Mouse (Mus musculus) E14TG2a.4 (cell line): Measurements from ENCODE around the gene Pcnx3.

Source experiments
- H3K27me3 ChIP-seq: 2 replicates; pipeline ENCODE4 v1.6.1; 2014; ENCODE audit warnings: low read length, control low read depth; ENCODE audit not compliant: insufficient read depth
- H3K36me3 ChIP-seq: 2 replicates; pipeline ENCODE4 v1.6.1; 2014; ENCODE audit warnings: low read length, control low read depth; ENCODE audit not compliant: insufficient read depth
- H3K4me1 ChIP-seq: replicated peaks from 2 replicates; pipeline ENCODE4 v1.6.1; 2014; ENCODE audit warnings: low read depth, low read length, control low read depth
- H3K4me3 ChIP-seq: replicated peaks from 2 replicates; pipeline ENCODE4 v1.5.1; 2014; ENCODE audit warnings: mild to moderate bottlenecking, low read length
- H3K9me3 ChIP-seq: 2 replicates; pipeline ENCODE4 v1.6.1; 2014; ENCODE audit warnings: low read length, control low read depth
- CTCF ChIP-seq: conservative IDR thresholded peaks from 2 replicates; pipeline ENCODE4 v1.5.1; 2014; ENCODE audit warnings: low read length
- NANOG ChIP-seq: IDR thresholded peaks from 2 replicates; pipeline ENCODE4 v1.6.1; 2014; ENCODE audit warnings: borderline replicate concordance, low read length, mixed read lengths
- POU5F1 ChIP-seq: IDR thresholded peaks from 2 replicates; pipeline ENCODE4 v1.6.1; 2014; ENCODE audit warnings: low read length, borderline replicate concordance

The Pcnx3 gene

GRCm38 (mm10) chr19:5688200-5689087 lies at the start of gene Pcnx3, which contains the start of gene Map3k11:
Gene Pcnx3, minus strand, starts transcription at chr19:5688908.
Gene Map3k11, plus strand, starts transcription at chr19:5688742.
- peaks cover 77% of the 10 kb centered on the region for H3K4me1 ChIP-seq
- H3K27me3 ChIP-seq = no peaks in the 10 kb centered on the region
- TF ChIP-seq NANOG = no peak
- no peak for TF ChIP-seq CTCF
- no peak for TF ChIP-seq POU5F1
- H3K4me3 ChIP-seq = peak within 1 kb of the TSS; percentile 96
- no peaks in the 10 kb centered on the region for H3K9me3 ChIP-seq
- H3K36me3 ChIP-seq = peaks cover 68% of the 10 kb centered on the region

GRCm38 (mm10) chr19:5734325-5734724 lies 45.6 kb upstream of the Pcnx3 start:
- Histone ChIP-seq H3K4me1 (peaks cover 30% of the 10 kb centered on the region), H3K27me3 (peaks cover 13% of the 10 kb centered on the region), H3K4me3 (no peak overlapping the region), H3K36me3 (peaks cover 16% of the 10 kb centered on the region), H3K9me3 (no peaks in the 10 kb centered on the region)
- TF ChIP-seq POU5F1 (no peak), CTCF (no peak), NANOG (no peak)

GRCm38 (mm10) chr19:5731264-5731978 lies 42.7 kb upstream of the Pcnx3 start:
- TF ChIP-seq CTCF = no peak
- peaks cover 53% of the 10 kb centered on the region for H3K4me1 ChIP-seq

GRCm38 (mm10) chr19:5730314-5731186 lies 41.8 kb upstream of the Pcnx3 start:
- TF ChIP-seq CTCF (no peak), NANOG (no peak), POU5F1 (no peak)

More at GRCm38 (mm10) chr19:5731264-5731978, 42.7 kb upstream of the Pcnx3 start:
- peaks cover 26% of the 10 kb centered on the region for H3K27me3 ChIP-seq
- no peaks in the 10 kb centered on the region for H3K9me3 ChIP-seq
- H3K4me3 ChIP-seq = peak overlapping the region; percentile 97
- peaks cover 22% of the 10 kb centered on the region for H3K36me3 ChIP-seq

GRCm38 (mm10) chr19:5729444-5729815 lies 40.7 kb upstream of the Pcnx3 start, which contains the start of gene Fam89b:
Gene Fam89b, minus strand, starts transcription at chr19:5729653.
- Histone ChIP-seq H3K36me3 (peaks cover 22% of the 10 kb centered on the region), H3K9me3 (no peaks in the 10 kb centered on the region)
- TF ChIP-seq CTCF (no peak), POU5F1 (no peak), NANOG (no peak)

More at GRCm38 (mm10) chr19:5730314-5731186, 41.8 kb upstream of the Pcnx3 start:
- H3K9me3 ChIP-seq = no peaks in the 10 kb centered on the region
- peaks cover 22% of the 10 kb centered on the region for H3K36me3 ChIP-seq
- peaks cover 30% of the 10 kb centered on the region for H3K27me3 ChIP-seq
- H3K4me3 ChIP-seq = peak overlapping the region; percentile 97
- H3K4me1 ChIP-seq = peaks cover 60% of the 10 kb centered on the region

GRCm38 (mm10) chr19:5728631-5729443 lies 40.1 kb upstream of the Pcnx3 start:
- H3K4me3 ChIP-seq = peak overlapping the region; percentile 97
- peaks cover 42% of the 10 kb centered on the region for H3K27me3 ChIP-seq
- H3K9me3 ChIP-seq = no peaks in the 10 kb centered on the region
- H3K36me3 ChIP-seq = peaks cover 22% of the 10 kb centered on the region
- H3K4me1 ChIP-seq = peaks cover 77% of the 10 kb centered on the region
- no peak for TF ChIP-seq NANOG

More at GRCm38 (mm10) chr19:5729444-5729815, 40.7 kb upstream of the Pcnx3 start, which contains the start of gene Fam89b:
- H3K27me3 ChIP-seq = peaks cover 36% of the 10 kb centered on the region
- peak within 1 kb of the TSS; percentile 97 for H3K4me3 ChIP-seq
- peaks cover 71% of the 10 kb centered on the region for H3K4me1 ChIP-seq

- TF ChIP-seq CTCF (peak; percentile 96), NANOG (no peak)
- Histone ChIP-seq H3K4me1 (peaks cover 76% of the 10 kb centered on the region), H3K27me3 (peaks cover 43% of the 10 kb centered on the region), H3K4me3 (peak overlapping the region; percentile 97), H3K36me3 (peaks cover 22% of the 10 kb centered on the region), H3K9me3 (no peaks in the 10 kb centered on the region)
These were observed 39.0 kb upstream of the Pcnx3 start for GRCm38 (mm10) chr19:5727701-5728100.
